Mouse (Mus musculus): Measurements from ENCODE around the gene Gm6899.
A peak's percentile ranks its signal among the peaks of the same experiment; 100 is the strongest.

Gm6899 gene

GRCm38 (mm10) chr11:26593061-26594059 lies at the start of gene Gm6899, which contains the start of gene Vrk2:
Gene Gm6899, plus strand, starts transcription at chr11:26593241.
Gene Vrk2, minus strand, starts transcription at chr11:26593999.
- peak; percentile 75 for DNase-seq (ENCODE audit: extremely low read depth, low read depth)

- DNase-seq (ENCODE audit: extremely low read depth, low read depth) = no peak
These were observed 41.5 kb upstream of the Gm6899 start for GRCm38 (mm10) chr11:26551551-26551950.

- DNase-seq (ENCODE audit: extremely low read depth, low read depth) = no peak
These were observed 7.4 kb upstream of the Gm6899 start for GRCm38 (mm10) chr11:26585409-26586366.

GRCm38 (mm10) chr11:26586367-26587183 lies 6.5 kb upstream of the Gm6899 start:
- DNase-seq (ENCODE audit: extremely low read depth, low read depth) = no peak

GRCm38 (mm10) chr11:26587184-26587524 lies 5.9 kb upstream of the Gm6899 start:
- DNase-seq (ENCODE audit: extremely low read depth, low read depth) = no peak

- peak; percentile 24 for DNase-seq (ENCODE audit: extremely low read depth, low read depth)
These were observed 517 bp upstream of the Gm6899 start for GRCm38 (mm10) chr11:26592395-26593053.

- DNase-seq (ENCODE audit: extremely low read depth, low read depth) = peak; percentile 27
These were observed 1.4 kb downstream of the Gm6899 start for GRCm38 (mm10) chr11:26594487-26594886.

GRCm38 (mm10) chr11:26596186-26596585 lies 3.1 kb downstream of the Gm6899 start:
- no peak for DNase-seq (ENCODE audit: extremely low read depth, low read depth)

- DNase-seq (ENCODE audit: extremely low read depth, low read depth) = peak; percentile 12
These were observed 4.1 kb downstream of the Gm6899 start for GRCm38 (mm10) chr11:26597145-26597544.

- no peak for DNase-seq (ENCODE audit: extremely low read depth, low read depth)
These were observed 4.7 kb downstream of the Gm6899 start for GRCm38 (mm10) chr11:26597761-26598160.

- DNase-seq (ENCODE audit: extremely low read depth, low read depth) = no peak
These were observed 5.8 kb downstream of the Gm6899 start for GRCm38 (mm10) chr11:26598876-26599275.

GRCm38 (mm10) chr11:26600692-26601091 lies 7.7 kb downstream of the Gm6899 start:
- peak; percentile 11 for DNase-seq (ENCODE audit: extremely low read depth, low read depth)

GRCm38 (mm10) chr11:26601571-26602175 lies 8.6 kb downstream of the Gm6899 start:
- no peak for DNase-seq (ENCODE audit: extremely low read depth, low read depth)

GRCm38 (mm10) chr11:26604061-26604655 lies 11.1 kb downstream of the Gm6899 start:
- DNase-seq (ENCODE audit: extremely low read depth, low read depth) = no peak

GRCm38 (mm10) chr11:26608795-26609194 lies 15.8 kb downstream of the Gm6899 start:
- DNase-seq (ENCODE audit: extremely low read depth, low read depth) = no peak

GRCm38 (mm10) chr11:26618475-26619223 lies 25.6 kb downstream of the Gm6899 start:
- DNase-seq (ENCODE audit: extremely low read depth, low read depth) = no peak

GRCm38 (mm10) chr11:26622727-26623126 lies 29.7 kb downstream of the Gm6899 start:
- no peak for DNase-seq (ENCODE audit: extremely low read depth, low read depth)

GRCm38 (mm10) chr11:26636239-26636638 lies 43.2 kb downstream of the Gm6899 start:
- DNase-seq (ENCODE audit: extremely low read depth, low read depth) = no peak

GRCm38 (mm10) chr11:26640314-26640785 lies 47.3 kb downstream of the Gm6899 start:
- DNase-seq (ENCODE audit: extremely low read depth, low read depth) = peak; percentile 76

Data from MEL-GATA-1-ER (cell line).